Mouse (Mus musculus) liver, postnatal 0 days (tissue): ENCODE results near the gene Lim2.

Source experiments
- CTCF ChIP-seq: sonication (generic); IDR thresholded peaks from 2 replicates; pipeline ENCODE4 v1.5.1; 2016; ENCODE audit warnings: antibody characterized with exemption, low read depth
- EP300 ChIP-seq: IDR thresholded peaks from 2 replicates; pipeline ENCODE4 v1.6.1; 2016; ENCODE audit warnings: antibody characterized with exemption, low read depth, mild to moderate bottlenecking

GRCm38 (mm10) chr7:43441071-43441470, 13.6 kb downstream of the Lim2 start:
- no peak for TF ChIP-seq EP300
- TF ChIP-seq CTCF: no peak
